Mouse (Mus musculus) heart, embryonic 16.5 days (tissue): Measurements from ENCODE around the gene Pptc7. TPM values are rescaled to one million over a fixed set of nuclear protein-coding genes. Genes with fewer than 3 reads are reported as not detected.
"Not testable (repeated sequence)": the region's sequence is repeated elsewhere in the genome, so short reads cannot be mapped to it uniquely, and the experiment has no call there.

Experiments used
- ATAC-seq: fragments of 200-750 bp; cut with Nextera tagmentation; replicated peaks from 2 replicates; pipeline ENCODE4 v1.8.0; 2017; ENCODE audit warnings: moderate number of reproducible peaks; ENCODE audit not compliant: insufficient read depth, low FRiP score; ENCODE audit errors: extremely low read depth
- H3K27ac ChIP-seq: fragments of 300-500 bp; sonication (generic); 2 replicates; pipeline ENCODE4 v1.5.1; 2014; ENCODE audit warnings: mild to moderate bottlenecking, low read length, control low read depth, moderate library complexity
- H3K27me3 ChIP-seq: fragments of 300-500 bp; sonication (generic); 2 replicates; pipeline ENCODE4 v1.6.1; 2014; ENCODE audit warnings: low read length, mixed read lengths; ENCODE audit not compliant: control insufficient read depth, insufficient read depth
- H3K36me3 ChIP-seq: fragments of 300-500 bp; sonication (generic); 2 replicates; pipeline ENCODE4 v1.6.1; 2014; ENCODE audit not compliant: control insufficient read depth, insufficient read depth
- H3K4me1 ChIP-seq: fragments of 300-500 bp; sonication (generic); 2 replicates; pipeline ENCODE4 v1.6.1; 2014; ENCODE audit warnings: low read length, mixed read lengths; ENCODE audit not compliant: control insufficient read depth, insufficient read depth
- H3K4me2 ChIP-seq: fragments of 300-500 bp; sonication (generic); 2 replicates; pipeline ENCODE4 v1.6.1; 2014; ENCODE audit warnings: low read depth, mild to moderate bottlenecking, control low read depth, low read length
- H3K4me3 ChIP-seq: fragments of 300-500 bp; sonication (generic); 2 replicates; pipeline ENCODE4 v1.5.1; 2014; ENCODE audit warnings: mild to moderate bottlenecking, control low read depth, low read length
- H3K9ac ChIP-seq: fragments of 300-500 bp; sonication (generic); 2 replicates; pipeline ENCODE4 v1.6.1; 2014; ENCODE audit warnings: low read length, control low read depth
- H3K9me3 ChIP-seq: fragments of 300-500 bp; sonication (generic); replicated peaks from 2 replicates; pipeline ENCODE4 v1.6.1; 2016; ENCODE audit warnings: low read length; ENCODE audit not compliant: control insufficient read depth
- WGBS: fragments of 180-500 bp; shearing (Covaris S2); extraction: QIAGEN DNeasy Blood & Tissue Kit; methylation state at CpG from one replicate; pipeline ENCODE4 v1.1.7; 2014; 5-methylcytosine and 5-hydroxymethylcytosine counted together
- polyA plus RNA-seq: library from polyadenylated mRNA; unstranded; fragments of >200 nt; fragmentation: Nextera tagmentation; extraction: Ambion mirVana; gene quantifications from 2 replicates; pipeline ENCODE4 v1.2.1, GENCODE M21; 2015

The Pptc7 gene
- polyA plus RNA-seq, 1 experiment from 2014 or later = 15.0 TPM

DNA sequence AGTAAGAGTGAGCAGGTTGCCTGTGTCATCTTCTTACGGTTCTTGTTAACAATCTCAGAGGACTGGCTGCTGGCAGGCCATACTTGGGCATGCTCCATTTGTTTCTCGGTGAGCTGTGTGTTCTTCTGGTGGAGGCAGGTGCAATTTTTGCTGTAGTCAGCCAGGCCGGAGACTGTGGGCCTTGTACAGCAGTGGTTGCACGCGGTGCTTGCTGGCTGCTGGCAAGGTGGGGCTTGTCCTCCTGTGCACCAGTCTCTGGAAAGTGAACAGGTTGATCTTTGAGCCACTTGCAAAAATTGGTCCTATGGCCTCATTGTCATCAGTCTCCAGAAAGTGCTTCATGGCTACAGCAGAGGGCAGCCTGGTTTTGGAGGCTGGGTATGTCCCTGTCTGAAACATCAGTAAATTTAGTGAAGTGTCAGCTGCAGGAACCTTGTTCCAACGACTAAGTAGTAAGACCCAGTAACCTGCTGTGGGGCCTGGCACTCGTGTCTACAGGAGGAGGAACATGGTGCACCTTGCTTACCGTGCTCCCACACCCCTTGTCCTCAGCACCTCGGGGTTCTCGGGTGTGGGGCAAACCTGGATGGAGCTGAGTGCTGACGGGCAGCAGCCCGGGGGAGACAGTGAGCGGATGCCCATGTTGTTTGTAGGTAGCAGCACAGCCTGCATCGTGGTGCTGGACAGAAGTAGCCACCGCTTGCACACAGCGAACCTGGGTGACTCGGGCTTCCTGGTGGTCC, 28.9 kb downstream of the Pptc7 start:
- 86% methylated on average over 17 of the region's 17 CpGs for WGBS
- Histone ChIP-seq H3K4me3 (no peak overlapping the region), H3K36me3 (peaks cover 17% of the 10 kb centered on the region), H3K27ac (no peak overlapping the region; the same call in 1 of the 2 replicates), H3K9me3 (no peaks in the 10 kb centered on the region), H3K4me2 (no peak overlapping the region), H3K9ac (no peak overlapping the region), H3K27me3 (no peaks in the 10 kb centered on the region), H3K4me1 (peaks cover 43% of the 10 kb centered on the region)
- ATAC-seq = no peak

DNA sequence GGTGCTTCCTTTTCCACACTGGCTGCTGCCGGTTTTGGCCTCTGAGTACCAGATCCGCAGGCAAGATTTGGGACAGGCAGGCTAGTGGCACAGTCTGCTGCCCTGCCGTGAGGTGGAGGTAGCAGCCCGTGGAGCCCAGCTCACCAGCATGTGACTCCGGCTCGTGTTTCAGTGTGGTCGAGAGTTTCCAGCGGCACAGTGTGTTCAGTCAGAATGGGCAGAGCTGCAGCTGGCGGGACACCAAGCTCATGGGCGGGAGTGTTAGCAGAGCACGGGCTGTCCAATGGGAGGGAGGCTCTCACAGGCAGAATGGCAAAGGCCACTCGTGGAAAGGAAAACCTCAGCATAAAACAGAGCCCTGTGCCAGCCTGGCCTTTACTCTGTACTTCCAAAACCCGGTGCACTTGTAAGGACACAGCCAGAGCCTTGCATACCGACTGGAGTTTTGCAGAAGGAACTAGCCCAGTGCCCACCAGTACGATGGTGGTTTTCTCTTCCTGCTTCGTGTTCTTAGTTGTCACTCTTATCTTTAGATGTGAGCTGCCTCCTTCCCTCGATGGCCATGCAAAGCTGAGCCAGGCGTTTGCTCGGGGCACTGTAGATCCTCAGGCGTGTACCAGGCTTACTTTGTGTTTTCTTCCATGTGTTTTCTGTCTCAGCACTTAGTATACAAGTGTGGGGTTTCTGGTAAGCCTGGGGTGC, 31.0 kb downstream of the Pptc7 start:
- ATAC-seq = peak; percentile 84
- Histone ChIP-seq H3K27me3 (no peaks in the 10 kb centered on the region), H3K4me1 (peaks cover 59% of the 10 kb centered on the region), H3K27ac (peak overlapping the region; percentile 90), H3K4me3 (peak overlapping the region; percentile 19; the same call in 1 of the 2 replicates), H3K4me2 (peak overlapping the region; percentile 50), H3K9me3 (no peaks in the 10 kb centered on the region), H3K9ac (peak overlapping the region; percentile 58), H3K36me3 (peaks cover 10% of the 10 kb centered on the region)
- 27% methylated on average over 20 of the region's 20 CpGs for WGBS

DNA sequence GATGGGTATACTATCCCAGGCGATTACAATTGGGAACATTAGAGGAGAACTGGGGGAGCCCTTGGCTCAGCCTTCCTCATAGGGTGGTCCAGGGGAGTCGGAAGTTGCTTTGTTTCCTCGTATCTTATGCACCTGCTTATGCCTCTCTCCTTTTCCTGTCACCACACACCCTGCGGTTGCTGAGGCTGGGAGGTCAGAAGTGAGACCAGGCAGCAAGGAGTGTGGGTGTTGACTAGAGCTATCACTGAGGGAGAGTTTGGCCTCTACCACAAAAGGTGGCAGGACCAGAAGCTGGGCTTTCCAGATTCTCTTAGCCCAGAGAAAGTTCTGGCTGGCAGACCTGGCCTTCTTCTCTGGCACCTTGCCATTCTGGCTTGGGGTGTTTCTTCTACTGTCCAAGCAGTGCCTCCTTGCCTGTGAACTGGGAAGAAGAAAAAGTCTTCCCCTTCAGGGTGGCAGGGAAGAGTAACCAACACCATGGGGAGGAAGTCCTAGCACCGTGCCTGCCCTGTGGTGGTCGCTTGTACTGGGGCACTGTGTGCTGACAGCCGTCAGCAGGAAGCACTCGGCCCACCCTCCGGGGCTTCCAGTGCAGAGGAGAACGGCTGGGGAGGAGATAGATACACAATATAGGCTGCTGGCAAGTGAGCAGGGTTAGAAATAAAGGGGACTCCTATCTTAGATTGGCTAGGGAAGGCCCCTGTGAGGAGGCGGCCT, 33.3 kb downstream of the Pptc7 start:
- H3K9me3 ChIP-seq = no peaks in the 10 kb centered on the region
- no peak overlapping the region for H3K4me2 ChIP-seq
- WGBS = 51% methylated on average over 11 of the region's 11 CpGs
- no peak for ATAC-seq
- peaks cover 18% of the 10 kb centered on the region for H3K36me3 ChIP-seq
- H3K4me3 ChIP-seq = no peak overlapping the region
- H3K27ac ChIP-seq = peak overlapping the region; percentile 64
- peak overlapping the region; percentile 41 for H3K9ac ChIP-seq
- no peaks in the 10 kb centered on the region for H3K27me3 ChIP-seq
- peaks cover 64% of the 10 kb centered on the region for H3K4me1 ChIP-seq

DNA sequence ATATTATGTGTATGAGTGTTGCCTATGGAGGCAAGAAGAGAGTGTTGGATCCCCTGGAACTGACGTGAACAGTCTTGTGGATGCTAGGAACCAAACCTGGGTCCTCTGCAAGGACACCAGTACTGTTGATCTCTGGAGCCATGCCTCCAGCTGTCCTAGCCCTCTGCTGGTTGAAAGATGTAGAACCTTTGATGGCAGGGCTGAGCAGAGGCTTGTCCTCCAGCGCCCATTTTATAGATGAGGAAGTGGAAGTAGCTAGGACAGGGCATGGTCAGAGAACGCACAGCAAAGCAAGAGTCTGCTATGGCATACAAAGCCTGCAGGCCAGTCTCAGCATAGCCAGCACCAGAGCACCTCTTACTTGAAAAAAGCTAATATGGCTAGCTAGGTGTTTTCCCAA, 33.9 kb downstream of the Pptc7 start:
- Histone ChIP-seq H3K4me2 (no peak overlapping the region), H3K4me3 (no peak overlapping the region), H3K36me3 (peaks cover 18% of the 10 kb centered on the region), H3K27ac (peak overlapping the region; percentile 37), H3K9me3 (no peaks in the 10 kb centered on the region), H3K4me1 (peaks cover 61% of the 10 kb centered on the region), H3K9ac (peak overlapping the region; percentile 41; the same call in 1 of the 2 replicates), H3K27me3 (no peaks in the 10 kb centered on the region)
- WGBS = 75% methylated on average over 3 of the region's 3 CpGs
- ATAC-seq = no peak

DNA sequence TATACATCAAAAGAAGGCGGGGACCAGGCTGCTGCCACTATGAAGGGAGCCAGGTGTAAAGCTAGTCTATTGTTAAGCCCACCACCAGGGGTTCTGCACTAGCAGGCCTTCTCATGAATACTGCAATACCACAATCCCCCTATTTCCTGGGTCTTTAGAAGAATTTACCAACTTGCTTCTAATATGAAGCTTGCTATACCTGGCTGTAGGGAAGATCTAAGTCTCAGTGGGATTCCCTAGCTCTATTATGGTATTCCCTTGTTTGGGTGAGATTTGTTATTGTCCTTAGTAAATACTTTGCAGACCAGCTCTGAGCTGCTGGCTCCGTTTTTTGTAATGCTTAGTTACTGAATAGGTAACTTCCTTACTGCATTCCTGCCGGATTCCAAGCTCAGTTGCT, 34.8 kb downstream of the Pptc7 start:
- peak overlapping the region; percentile 99 for H3K27ac ChIP-seq
- H3K36me3 ChIP-seq = peaks cover 13% of the 10 kb centered on the region
- peak overlapping the region; percentile 74 for H3K9ac ChIP-seq
- H3K4me2 ChIP-seq = peak overlapping the region; percentile 50; the same call in 1 of the 2 replicates
- not testable (repeated sequence) for H3K4me3 ChIP-seq, H3K9me3 ChIP-seq, H3K27me3 ChIP-seq, ATAC-seq
- peaks cover 64% of the 10 kb centered on the region for H3K4me1 ChIP-seq
- 62% methylated on average over 3 of the region's 3 CpGs for WGBS

DNA sequence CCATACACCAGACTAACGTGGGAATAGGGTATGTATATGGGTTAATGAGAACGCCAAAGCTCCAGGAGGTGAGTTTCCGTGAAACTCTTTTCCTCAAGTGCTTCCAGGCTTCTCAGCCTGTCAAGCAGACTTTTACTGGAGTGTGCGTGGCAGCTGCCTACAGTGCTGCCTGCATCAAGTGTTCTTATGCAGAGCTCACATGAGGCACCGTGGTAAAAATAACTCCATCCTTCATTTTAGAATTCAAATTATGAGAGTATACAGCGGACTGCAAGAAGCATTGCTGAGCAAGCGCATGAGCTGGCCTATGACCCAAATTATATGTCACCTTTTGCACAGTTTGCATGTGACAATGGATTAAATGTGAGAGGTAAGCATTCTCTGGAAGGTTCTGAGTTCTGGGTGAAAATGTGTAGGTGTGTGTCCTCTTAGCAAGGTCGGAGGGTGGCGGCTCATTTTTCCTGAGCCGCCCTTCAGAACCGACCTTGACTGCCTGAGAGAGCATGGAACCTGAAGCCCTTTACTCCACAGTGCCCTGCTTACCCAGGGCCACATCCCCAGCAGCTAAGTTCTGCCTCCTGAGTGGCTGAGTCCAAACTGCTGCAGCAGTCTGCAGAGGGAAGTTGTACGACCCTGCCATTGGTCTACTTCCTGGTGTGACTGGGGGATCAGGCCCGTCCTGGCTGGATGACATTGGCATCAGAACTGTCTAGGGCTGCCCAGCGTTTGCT, 35.5 kb downstream of the Pptc7 start:
- ATAC-seq = peak; percentile 50; the same call in 1 of the 2 replicates
- H3K9ac ChIP-seq = peak overlapping the region; percentile 74

DNA sequence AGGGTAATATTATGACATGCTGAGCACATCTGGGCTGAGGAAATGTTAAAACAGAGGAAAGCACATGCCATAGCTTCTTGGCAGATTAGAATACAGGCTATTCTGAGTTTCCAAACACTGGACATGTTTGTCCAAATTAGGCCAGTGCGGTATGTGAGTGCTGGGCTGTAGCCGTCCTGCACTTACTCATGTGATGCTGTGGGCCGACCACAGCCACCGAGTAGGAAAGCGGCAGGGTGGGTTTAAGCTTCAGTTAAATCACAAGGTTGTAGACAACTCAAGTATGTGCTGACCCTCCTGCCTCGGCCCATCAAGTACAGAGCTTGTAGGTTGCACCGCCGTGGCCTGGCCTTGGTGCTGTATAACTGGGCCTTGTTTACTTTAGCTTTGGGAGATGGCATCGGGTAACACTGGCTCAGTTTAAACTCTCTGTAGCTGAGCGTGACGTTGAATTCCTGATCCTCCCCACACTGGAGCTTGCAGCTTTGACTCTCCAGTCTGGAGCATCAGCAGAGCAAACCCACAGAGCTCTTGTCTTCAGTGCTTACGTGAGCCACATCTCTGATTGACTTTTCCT, 36.1 kb downstream of the Pptc7 start:
- 44% methylated on average over 12 of the region's 12 CpGs for WGBS
- Histone ChIP-seq H3K27me3 (no peaks in the 10 kb centered on the region), H3K4me2 (peak overlapping the region; percentile 50), H3K4me1 (peaks cover 52% of the 10 kb centered on the region), H3K27ac (peak overlapping the region; percentile 99), H3K4me3 (peak overlapping the region; percentile 18), H3K9ac (peak overlapping the region; percentile 74), H3K9me3 (no peaks in the 10 kb centered on the region), H3K36me3 (peaks cover 17% of the 10 kb centered on the region)
- ATAC-seq = peak; percentile 35

More for the DNA sequence above, 35.5 kb downstream of the Pptc7 start:
- peak overlapping the region; percentile 50 for H3K4me2 ChIP-seq
- 40% methylated on average over 14 of the region's 14 CpGs for WGBS
- H3K27me3 ChIP-seq = no peaks in the 10 kb centered on the region
- H3K4me1 ChIP-seq = peaks cover 59% of the 10 kb centered on the region
- peak overlapping the region; percentile 99 for H3K27ac ChIP-seq
- H3K4me3 ChIP-seq = peak overlapping the region; percentile 18
- no peaks in the 10 kb centered on the region for H3K9me3 ChIP-seq
- H3K36me3 ChIP-seq = peaks cover 13% of the 10 kb centered on the region

DNA sequence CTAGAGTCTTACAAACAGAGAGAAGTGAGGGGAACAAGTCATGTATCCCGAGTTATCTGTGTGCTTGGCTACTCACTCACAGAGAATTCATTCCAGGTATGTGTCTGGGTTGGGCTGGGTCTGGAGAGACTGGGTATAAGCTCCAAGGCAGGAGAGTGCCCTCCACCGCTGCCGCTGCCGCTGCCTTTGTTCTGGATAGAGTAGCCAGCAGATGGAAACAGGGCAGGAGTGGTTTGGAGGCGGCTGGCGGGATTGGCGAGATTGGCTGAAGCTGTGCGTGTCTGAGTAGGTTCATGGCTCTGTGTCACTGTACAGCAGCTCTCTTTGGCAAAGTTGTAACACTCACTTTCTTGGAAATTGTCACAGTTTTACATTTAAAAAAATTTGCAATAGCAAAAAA, 39.4 kb downstream of the Pptc7 start:
- Histone ChIP-seq H3K4me1 (peaks cover 24% of the 10 kb centered on the region), H3K9ac (no peak overlapping the region), H3K27ac (peak overlapping the region; percentile 37; the same call in 1 of the 2 replicates), H3K9me3 (no peaks in the 10 kb centered on the region), H3K27me3 (no peaks in the 10 kb centered on the region), H3K4me2 (no peak overlapping the region; the same call in 1 of the 2 replicates), H3K4me3 (no peak overlapping the region), H3K36me3 (peaks cover 18% of the 10 kb centered on the region)
- ATAC-seq = no peak
- WGBS = 56% methylated on average over 8 of the region's 8 CpGs
